In genomic region chr5:124093852-124094604, GRCm38 (mm10) we compare ENCODE assay signal across 12 mouse cellular contexts. TPM values are rescaled to one million over a fixed set of nuclear protein-coding genes. Genes with fewer than 3 reads are reported as not detected.
DNase-seq lines count a peak whose midpoint lies in the region; ATAC-seq and TF ChIP-seq lines count a peak whose summit lies in the region.
"Had no signal": no experiment of that assay in that cellular context is flagged by ENCODE, and none has a peak within 500 bp of the region (broad histone marks: within the 10 kb centered on the region; RNA-seq: fewer than 3 reads in every experiment).

No protein-coding gene starts in this region.

- no peaks in the 10 kb centered on the region for H3K36me3 ChIP-seq in heart, embryonic 13.5 days
- H3K36me3 ChIP-seq in neural tube, embryonic 12.5 days: no peaks in the 10 kb centered on the region
- H3K36me3 ChIP-seq in liver, embryonic 14.5 days (replicated peaks; ENCODE audit: control insufficient read depth, insufficient read depth, low read depth): no peaks in the 10 kb centered on the region; the same call in 1 of the 2 replicates
- H3K36me3 ChIP-seq in stomach, postnatal 0 days (ENCODE audit: control insufficient read depth, insufficient read depth, low read length): no peaks in the 10 kb centered on the region
- H3K36me3 ChIP-seq: heart, embryonic 15.5 days had no signal

- no peaks in the 10 kb centered on the region for H3K9me3 ChIP-seq in heart, embryonic 13.5 days
- H3K9me3 ChIP-seq in neural tube, embryonic 12.5 days: no peaks in the 10 kb centered on the region
- no peaks in the 10 kb centered on the region for H3K9me3 ChIP-seq in liver, embryonic 14.5 days (ENCODE audit: control insufficient read depth, low read length)
- no peaks in the 10 kb centered on the region for H3K9me3 ChIP-seq in stomach, postnatal 0 days (ENCODE audit: control insufficient read depth, low read length)
- H3K9me3 ChIP-seq: heart, embryonic 15.5 days had no signal

- peak overlapping the region; percentile 36; the same call in 1 of the 2 replicates for H3K4me2 ChIP-seq in heart, embryonic 13.5 days
- no peak overlapping the region for H3K4me2 ChIP-seq in neural tube, embryonic 12.5 days (replicated peaks)
- peak overlapping the region; percentile 86 for H3K4me2 ChIP-seq in liver, embryonic 14.5 days (ENCODE audit: low read depth)
- H3K4me2 ChIP-seq in stomach, postnatal 0 days (replicated peaks; ENCODE audit: low read depth): no peak overlapping the region; the same call in 1 of the 2 replicates

- no peak overlapping the region for H3K27ac ChIP-seq in heart, embryonic 13.5 days (replicated peaks)
- H3K27ac ChIP-seq in neural tube, embryonic 12.5 days: no peak overlapping the region
- H3K27ac ChIP-seq in liver, embryonic 14.5 days: no peak overlapping the region
- H3K27ac ChIP-seq in stomach, postnatal 0 days (replicated peaks): peak overlapping the region; percentile 53
- H3K27ac ChIP-seq: heart, embryonic 15.5 days had no signal

- TF ChIP-seq EP300 in liver, embryonic 14.5 days (IDR thresholded peaks at IDR 0.05; ENCODE audit: low read depth): no peak
- TF ChIP-seq EP300 in stomach, postnatal 0 days (optimal IDR thresholded peaks at IDR 0.05): no peak

- no peak for TF ChIP-seq CTCF in liver, embryonic 14.5 days (IDR thresholded peaks at IDR 0.05; ENCODE audit: low read depth)
- TF ChIP-seq CTCF in stomach, postnatal 0 days (IDR thresholded peaks at IDR 0.05; ENCODE audit: low read depth): no peak

- no peak overlapping the region for H3K4me3 ChIP-seq in heart, embryonic 13.5 days
- H3K4me3 ChIP-seq in neural tube, embryonic 12.5 days: no peak overlapping the region
- H3K4me3 ChIP-seq in liver, embryonic 14.5 days (ENCODE audit: insufficient read depth in 1 of 2, low read depth in 2 of 2, low read length in 2 of 2): peak overlapping the region; percentile 20 to 31; a peak in 3 of 4 replicates
- no peak overlapping the region for H3K4me3 ChIP-seq in stomach, postnatal 0 days (ENCODE audit: low read depth, low read length)
- H3K4me3 ChIP-seq: heart, embryonic 15.5 days had no signal

- no peak for ATAC-seq in heart, embryonic 13.5 days (ENCODE audit: extremely low read depth, insufficient number of reproducible peaks, low FRiP score, low TSS enrichment)
- ATAC-seq in neural tube, embryonic 12.5 days (ENCODE audit: low FRiP score, low read depth): no peak
- ATAC-seq in liver, embryonic 14.5 days (ENCODE audit: insufficient read depth): no peak
- no peak for ATAC-seq in stomach, postnatal 0 days (ENCODE audit: low FRiP score, low TSS enrichment)

- peaks cover 20% of the 10 kb centered on the region for H3K4me1 ChIP-seq in heart, embryonic 13.5 days
- H3K4me1 ChIP-seq in neural tube, embryonic 12.5 days: peaks cover 9% of the 10 kb centered on the region
- peaks cover 28 to 30% of the 10 kb centered on the region in 2 experiments for H3K4me1 ChIP-seq in liver, embryonic 14.5 days (replicated peaks; ENCODE audit: control insufficient read depth in 2 of 2, insufficient read depth in 2 of 2, low read length in 1 of 2)
- H3K4me1 ChIP-seq in stomach, postnatal 0 days (replicated peaks; ENCODE audit: control insufficient read depth, insufficient read depth): peaks cover 4% of the 10 kb centered on the region

- no peak overlapping the region for H3K9ac ChIP-seq in heart, embryonic 13.5 days
- H3K9ac ChIP-seq in neural tube, embryonic 12.5 days: 0 out of 2 replicates have a peak overlapping the region, but pooled peaks have one; percentile 8
- peak overlapping the region; percentile 3; the same call in 1 of the 2 replicates for H3K9ac ChIP-seq in liver, embryonic 14.5 days (replicated peaks)
- H3K9ac ChIP-seq in stomach, postnatal 0 days (ENCODE audit: low read length): 0 out of 2 replicates have a peak overlapping the region, but pooled peaks have one; percentile 43
- H3K9ac ChIP-seq: heart, embryonic 15.5 days had no signal

- intact Hi-C loops in heart, postnatal 14 days (cut with DNase I): loop anchor here (10.0 kb wide), 1 partner anchor 269 kb away; no protein-coding TSS in a partner anchor

- DNase-seq in heart, postnatal 14 days: no peak
- no peak for DNase-seq in neural tube, embryonic 10.5 days (ENCODE audit: extremely low spot score, low spot score)
- DNase-seq in liver, embryonic 14.5 days (ENCODE audit: low read depth in 3 of 3, low spot score in 3 of 3): no peak
- DNase-seq in stomach, postnatal 0 days (ENCODE audit: low spot score): no peak
- no peak for DNase-seq in right cerebral cortex, postnatal 36 days (ENCODE audit: low spot score in 2 of 2)
- DNase-seq in lung, postnatal 36 days: no peak
- DNase-seq: embryo, embryonic 11 days; thymus, postnatal 14 days had no signal

- peaks cover 10% of the 10 kb centered on the region for H3K27me3 ChIP-seq in heart, embryonic 13.5 days (replicated peaks)
- peaks cover 24% of the 10 kb centered on the region for H3K27me3 ChIP-seq in neural tube, embryonic 12.5 days (replicated peaks)
- no peaks in the 10 kb centered on the region for H3K27me3 ChIP-seq in liver, embryonic 14.5 days (ENCODE audit: control insufficient read depth, insufficient read depth, low read length)
- H3K27me3 ChIP-seq in stomach, postnatal 0 days (ENCODE audit: control insufficient read depth, insufficient read depth, low read length): no peaks in the 10 kb centered on the region
- H3K27me3 ChIP-seq: heart, embryonic 15.5 days; Patski had no signal

- WGBS in heart, embryonic 13.5 days: 90% methylated on average over 12 of the region's 12 CpGs
- WGBS in neural tube, embryonic 12.5 days: 90% methylated on average over 12 of the region's 12 CpGs
- WGBS in liver, embryonic 14.5 days (ENCODE audit: insufficient replicate concordance): 80% methylated on average over 12 of the region's 12 CpGs
- WGBS in stomach, postnatal 0 days: 66% methylated on average over 12 of the region's 12 CpGs

RNA-seq across cellular contexts. Expression of gene Abcb9, which starts 1.6 kb away (rescaled TPM):
- 1.6 and 1.7 TPM in 2 replicates for polyA plus RNA-seq in heart, embryonic 13.5 days (2015; fragmentation: Nextera tagmentation; extraction: Ambion mirVana)
- 1 to 10 TPM; 7.8 to 9.9 TPM for total RNA-seq in heart, postnatal 14 days (2021)
- polyA plus RNA-seq in neural tube, embryonic 12.5 days (2016; fragmentation: Nextera tagmentation; extraction: Ambion mirVana): 4.1 and 4.7 TPM in 2 replicates
- polyA plus RNA-seq in liver, embryonic 14.5 days (2012; rRNA removed): 2.9 and 3.1 TPM in 2 replicates
- polyA plus RNA-seq in liver, embryonic 14.5 days (2014; fragmentation: Nextera tagmentation; extraction: Ambion mirVana): 2.6 and 3.6 TPM in 2 replicates
- 7.7 and 8.2 TPM in 2 replicates for polyA plus RNA-seq in stomach, postnatal 0 days (2015; fragmentation: Nextera tagmentation; extraction: Ambion mirVana)

RNA-seq across cellular contexts. Expression of gene Ogfod2, which starts 18.1 kb away (rescaled TPM):
- 18.3 and 18.8 TPM in 2 replicates for polyA plus RNA-seq in heart, embryonic 13.5 days (2015; fragmentation: Nextera tagmentation; extraction: Ambion mirVana)
- 10 to 100 TPM; 13.0 to 13.3 TPM for total RNA-seq in heart, postnatal 14 days (2021)
- 28.1 and 28.8 TPM in 2 replicates for polyA plus RNA-seq in neural tube, embryonic 12.5 days (2016; fragmentation: Nextera tagmentation; extraction: Ambion mirVana)
- polyA plus RNA-seq in liver, embryonic 14.5 days (2012; rRNA removed): 10.0 and 12.5 TPM in 2 replicates
- 10.1 and 10.9 TPM in 2 replicates for polyA plus RNA-seq in liver, embryonic 14.5 days (2014; fragmentation: Nextera tagmentation; extraction: Ambion mirVana)
- 19.0 and 21.0 TPM in 2 replicates for polyA plus RNA-seq in stomach, postnatal 0 days (2015; fragmentation: Nextera tagmentation; extraction: Ambion mirVana)

RNA-seq across cellular contexts. Expression of gene Arl6ip4, which starts 21.9 kb away (rescaled TPM):
- polyA plus RNA-seq in heart, embryonic 13.5 days (2015; fragmentation: Nextera tagmentation; extraction: Ambion mirVana): 68.5 and 70.8 TPM in 2 replicates
- total RNA-seq in heart, postnatal 14 days (2021): 10 to 100 TPM; 42.1 to 49.0 TPM
- 93.1 and 98.9 TPM in 2 replicates for polyA plus RNA-seq in neural tube, embryonic 12.5 days (2016; fragmentation: Nextera tagmentation; extraction: Ambion mirVana)
- 34.4 and 50.6 TPM in 2 replicates for polyA plus RNA-seq in liver, embryonic 14.5 days (2012; rRNA removed)
- 52.2 and 56.5 TPM in 2 replicates for polyA plus RNA-seq in liver, embryonic 14.5 days (2014; fragmentation: Nextera tagmentation; extraction: Ambion mirVana)
- 77.1 and 78.9 TPM in 2 replicates for polyA plus RNA-seq in stomach, postnatal 0 days (2015; fragmentation: Nextera tagmentation; extraction: Ambion mirVana)

Comparison
In these comparisons a context has a peak if more than half of its experiments do, and no peak if none do; other contexts are left out.
1. H3K4me2 ChIP-seq: peak in heart, embryonic 13.5 days (single experiment) and liver, embryonic 14.5 days (single experiment); none in neural tube, embryonic 12.5 days (single experiment) and stomach, postnatal 0 days (single experiment).
2. H3K4me3 ChIP-seq: peak in liver, embryonic 14.5 days (2 of 2); none in heart, embryonic 13.5 days (single experiment), neural tube, embryonic 12.5 days (single experiment) and stomach, postnatal 0 days (single experiment).